Mouse (Mus musculus) liver, adult 2 months (tissue): Measurements from ENCODE around the gene Frmd4a. TPM values are rescaled to one million over a fixed set of nuclear protein-coding genes. Genes with fewer than 3 reads are reported as not detected.
"Not testable (repeated sequence)": the region's sequence is repeated elsewhere in the genome, so short reads cannot be mapped to it uniquely, and the experiment has no call there.

Experiments used
- DNase-seq: peaks from one replicate; pipeline ENCODE4 v3.0.0-alpha.2; 2011; ENCODE audit warnings: low read depth, low spot score; ENCODE audit errors: extremely low read depth
- H3K27ac ChIP-seq: fragments of 200-500 bp; replicated peaks from 2 replicates; pipeline ENCODE4 v1.5.1; 2012; ENCODE audit warnings: low read depth, mild to moderate bottlenecking, control low read depth, inconsistent platforms, low read length; ENCODE audit not compliant: insufficient read depth
- H3K27me3 ChIP-seq: fragments of 200-500 bp; 2 replicates; pipeline ENCODE4 v1.6.1; 2012; ENCODE audit warnings: mild to moderate bottlenecking, moderate library complexity, low read length, inconsistent platforms; ENCODE audit not compliant: control insufficient read depth, insufficient read depth
- H3K36me3 ChIP-seq: fragments of 200-500 bp; 2 replicates; pipeline ENCODE4 v1.6.1; 2012; ENCODE audit warnings: low read length, inconsistent platforms; ENCODE audit not compliant: control insufficient read depth, insufficient read depth
- H3K4me1 ChIP-seq: fragments of 200-500 bp; 2 replicates; pipeline ENCODE4 v1.6.1; 2011; ENCODE audit warnings: low read length; ENCODE audit not compliant: control insufficient read depth, insufficient read depth
- H3K4me3 ChIP-seq: fragments of 200-500 bp; 2 replicates; pipeline ENCODE4 v1.5.1; 2011; ENCODE audit warnings: low read depth, mild to moderate bottlenecking, control low read depth, low read length, moderate library complexity; ENCODE audit not compliant: insufficient read depth
- H3K79me2 ChIP-seq: fragments of 200-500 bp; 2 replicates; pipeline ENCODE4 v1.6.1; 2012; ENCODE audit warnings: inconsistent platforms, mild to moderate bottlenecking, low read length, moderate library complexity; ENCODE audit not compliant: control insufficient read depth, insufficient read depth
- H3K9ac ChIP-seq: fragments of 200-500 bp; 2 replicates; pipeline ENCODE4 v1.6.1; 2012; ENCODE audit warnings: low read depth, mild to moderate bottlenecking, control low read depth, inconsistent platforms, low read length
- CTCF ChIP-seq: fragments of 200-500 bp; IDR thresholded peaks from 2 replicates; pipeline ENCODE4 v1.5.1; 2011; ENCODE audit warnings: low read depth, low read length, control low read depth
- POLR2A ChIP-seq: fragments of 200-500 bp; IDR thresholded peaks from 2 replicates; pipeline ENCODE4 v1.6.1; 2011; ENCODE audit warnings: low read length, control low read depth; ENCODE audit not compliant: insufficient read depth; ENCODE audit errors: extremely low read depth
- WGBS: fragments of 180-500 bp; shearing (Covaris S2); methylation state at CpG from one replicate; pipeline ENCODE4 v1.1.7; 2018; 5-methylcytosine and 5-hydroxymethylcytosine counted together
- polyA plus RNA-seq: library from polyadenylated mRNA; depleted of rRNA; stranded (reverse); fragments of >200 nt; gene quantifications from 2 replicates; pipeline ENCODE4 v1.2.3, GENCODE M21; 2012
- total RNA-seq: library from RNA; depleted of rRNA; stranded (reverse); fragments of >200 nt; gene quantifications from 2 replicates; pipeline ENCODE4 v1.2.3, GENCODE M21; 2014

The Frmd4a gene
- total and polyA plus RNA-seq, 2 experiments: 2.1 to 3.1 TPM

DNA sequence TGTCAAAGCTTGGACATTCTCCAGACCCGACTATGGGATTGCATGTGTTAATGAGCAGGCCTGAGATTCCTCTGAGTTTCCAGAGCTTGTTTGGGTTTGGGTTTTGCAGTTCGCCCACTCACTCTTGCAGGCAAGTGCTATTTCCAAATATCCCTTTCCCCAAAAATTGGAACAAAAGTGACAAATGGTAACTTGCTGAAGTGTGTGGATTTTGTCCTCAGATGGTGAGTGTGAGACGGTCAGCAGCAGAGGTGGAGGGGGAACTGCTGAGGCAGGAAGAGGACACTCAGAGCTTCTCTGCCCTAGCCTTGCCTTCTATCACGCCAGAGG, 309.5 kb downstream of the Frmd4a start:
- H3K4me3 ChIP-seq: no peak overlapping the region
- H3K27ac ChIP-seq: no peak overlapping the region; the same call in 1 of the 2 replicates
- H3K27me3 ChIP-seq: no peaks in the 10 kb centered on the region
- TF ChIP-seq CTCF (no peak), POLR2A (no peak)
- peaks cover 3% of the 10 kb centered on the region; the same call in 1 of the 2 replicates for H3K4me1 ChIP-seq
- no peaks in the 10 kb centered on the region for H3K36me3 ChIP-seq
- no peak for DNase-seq
- no peaks in the 10 kb centered on the region for H3K79me2 ChIP-seq
- H3K9ac ChIP-seq: no peak overlapping the region
- 72% methylated on average over 4 of the region's 4 CpGs for WGBS

GRCm38 (mm10) chr2:4332441-4332840, 314.9 kb downstream of the Frmd4a start:
- DNase-seq: no peak
- Histone ChIP-seq H3K27me3 (no peaks in the 10 kb centered on the region), H3K9ac (no peak overlapping the region), H3K79me2 (no peaks in the 10 kb centered on the region), H3K27ac (no peak overlapping the region), H3K4me3 (no peak overlapping the region), H3K36me3 (no peaks in the 10 kb centered on the region), H3K4me1 (no peaks in the 10 kb centered on the region)
- TF ChIP-seq CTCF: no peak
- no peak for TF ChIP-seq POLR2A
- WGBS: 57% methylated on average over 8 of the region's 8 CpGs

DNA sequence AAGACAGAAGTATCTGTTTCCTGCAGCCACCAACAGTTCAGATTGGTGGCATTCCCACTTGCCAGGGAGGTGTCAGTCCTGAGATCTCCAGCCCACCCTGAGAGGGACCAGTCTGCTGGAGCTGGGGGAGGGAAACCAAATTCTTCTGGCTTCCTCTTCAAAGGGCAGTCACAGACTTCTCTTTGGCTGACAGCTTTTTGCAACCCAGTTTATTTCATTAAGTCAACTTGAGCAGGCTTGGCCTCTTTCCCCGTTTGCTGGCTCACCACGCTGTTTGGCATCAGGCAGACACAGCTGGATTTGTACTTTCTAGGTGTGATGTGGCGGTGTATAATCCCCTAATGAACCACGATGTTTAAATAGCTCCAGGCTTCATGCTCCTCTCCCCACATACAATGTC, 316.7 kb downstream of the Frmd4a start:
- DNase-seq: no peak
- no peak for TF ChIP-seq CTCF
- TF ChIP-seq POLR2A: no peak
- no peak overlapping the region for H3K9ac ChIP-seq
- H3K27ac ChIP-seq: no peak overlapping the region
- H3K4me3 ChIP-seq: no peak overlapping the region
- H3K36me3 ChIP-seq: no peaks in the 10 kb centered on the region
- WGBS: 38% methylated on average over 4 of the region's 4 CpGs
- H3K79me2 ChIP-seq: no peaks in the 10 kb centered on the region
- H3K27me3 ChIP-seq: no peaks in the 10 kb centered on the region
- no peaks in the 10 kb centered on the region for H3K4me1 ChIP-seq

- Histone ChIP-seq H3K4me3 (no peak overlapping the region), H3K4me1 (no peaks in the 10 kb centered on the region), H3K79me2 (no peaks in the 10 kb centered on the region), H3K9ac (no peak overlapping the region), H3K27me3 (no peaks in the 10 kb centered on the region), H3K27ac (no peak overlapping the region), H3K36me3 (no peaks in the 10 kb centered on the region)
- TF ChIP-seq POLR2A (no peak), CTCF (no peak)
- 71% methylated on average over 5 of the region's 5 CpGs for WGBS
- no peak for DNase-seq
Observed at GRCm38 (mm10) chr2:4334936-4335335, 317.4 kb downstream of the Frmd4a start.

DNA sequence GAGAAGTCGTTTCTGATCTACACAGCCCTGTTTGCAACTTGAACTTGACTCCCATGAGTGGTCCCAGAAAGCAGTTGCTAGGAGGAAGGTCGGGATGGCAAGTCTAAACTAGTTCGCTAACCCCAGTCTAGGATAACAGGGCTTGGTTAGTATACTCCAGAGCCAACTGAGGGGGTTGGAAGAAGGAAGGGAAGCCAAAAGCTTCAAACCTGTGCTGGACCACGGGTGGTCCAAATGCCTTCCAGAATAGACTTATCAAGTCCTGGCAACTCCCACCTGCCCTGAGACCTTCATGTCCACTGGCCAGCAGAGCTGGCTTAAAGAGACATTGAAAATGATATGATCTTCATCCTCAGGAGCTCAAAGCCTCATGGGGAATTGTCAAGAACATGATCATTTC, 318.4 kb downstream of the Frmd4a start:
- Histone ChIP-seq H3K79me2 (no peaks in the 10 kb centered on the region), H3K4me1 (no peaks in the 10 kb centered on the region), H3K27ac (no peak overlapping the region), H3K27me3 (no peaks in the 10 kb centered on the region), H3K4me3 (no peak overlapping the region), H3K36me3 (no peaks in the 10 kb centered on the region), H3K9ac (no peak overlapping the region)
- TF ChIP-seq CTCF (no peak), POLR2A (no peak)
- 76% methylated on average over 4 of the region's 4 CpGs for WGBS
- DNase-seq: no peak

DNA sequence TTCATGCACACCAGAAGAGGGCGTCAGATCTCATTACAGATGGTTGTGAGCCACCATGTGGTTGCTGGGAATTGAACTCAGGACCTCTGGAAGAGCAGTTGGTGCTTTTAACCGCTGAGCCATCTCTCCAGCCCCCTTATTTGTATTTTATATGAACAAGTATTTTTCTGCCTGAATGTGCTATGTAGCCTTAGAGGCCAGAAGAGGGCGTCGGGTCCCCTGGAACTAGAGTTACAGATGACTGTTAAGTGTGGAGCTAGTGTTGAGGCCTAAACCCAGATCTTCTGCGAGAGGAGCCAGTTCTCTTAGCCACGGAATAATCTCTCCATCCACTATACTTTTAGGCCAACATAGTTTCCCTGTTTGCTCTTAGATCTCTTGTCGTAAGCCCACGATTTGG, 320.8 kb downstream of the Frmd4a start:
- H3K27me3 ChIP-seq, H3K36me3 ChIP-seq, H3K9ac ChIP-seq, H3K27ac ChIP-seq, DNase-seq, H3K4me1 ChIP-seq, H3K79me2 ChIP-seq, H3K4me3 ChIP-seq: not testable (repeated sequence)
- WGBS: 51% methylated on average over 8 of the region's 8 CpGs
